Mouse (Mus musculus) heart, postnatal 0 days (tissue): ENCODE data around the gene Padi2. TPM values are rescaled to one million over a fixed set of nuclear protein-coding genes. Genes with fewer than 3 reads are reported as not detected.

ENCODE experiments used
- ATAC-seq: fragments of 200-750 bp; cut with Nextera tagmentation; 2 replicates; pipeline ENCODE4 v1.8.0; 2017; ENCODE audit warnings: low read depth, moderate number of reproducible peaks, moderate library complexity; ENCODE audit not compliant: insufficient read depth
- DNase-seq: peaks from one replicate; pipeline ENCODE4 v3.0.0-alpha.2; 2016; ENCODE audit warnings: low spot score
- H3K27ac ChIP-seq: fragments of 300-500 bp; sonication (generic); 2 replicates; pipeline ENCODE4 v1.5.1; 2014; ENCODE audit warnings: low read depth, mild to moderate bottlenecking
- H3K27me3 ChIP-seq: fragments of 300-500 bp; sonication (generic); 2 replicates; pipeline ENCODE4 v1.6.1; 2014; ENCODE audit warnings: low read length, mixed read lengths; ENCODE audit not compliant: control insufficient read depth, insufficient read depth
- H3K36me3 ChIP-seq: fragments of 300-500 bp; sonication (generic); replicated peaks from 2 replicates; pipeline ENCODE4 v1.6.1; 2014; ENCODE audit warnings: low read length, mixed read lengths; ENCODE audit not compliant: control insufficient read depth, insufficient read depth
- H3K4me1 ChIP-seq: fragments of 300-500 bp; sonication (generic); 2 replicates; pipeline ENCODE4 v1.6.1; 2014; ENCODE audit warnings: antibody characterized with exemption; ENCODE audit not compliant: control insufficient read depth, insufficient read depth
- H3K4me2 ChIP-seq: fragments of 300-500 bp; sonication (generic); 2 replicates; pipeline ENCODE4 v1.6.1; 2014; ENCODE audit warnings: low read depth, mild to moderate bottlenecking, low read length, moderate library complexity
- H3K4me3 ChIP-seq: fragments of 300-500 bp; sonication (generic); 2 replicates; pipeline ENCODE4 v1.5.1; 2014; ENCODE audit warnings: low read depth, low read length
- H3K9ac ChIP-seq: fragments of 300-500 bp; sonication (generic); replicated peaks from 2 replicates; pipeline ENCODE4 v1.6.1; 2014; ENCODE audit warnings: low read depth, low read length, mixed read lengths
- H3K9me3 ChIP-seq: fragments of 300-500 bp; sonication (generic); replicated peaks from 2 replicates; pipeline ENCODE4 v1.6.1; 2016; ENCODE audit warnings: low read length; ENCODE audit not compliant: control insufficient read depth
- CTCF ChIP-seq: IDR thresholded peaks from 2 replicates; pipeline ENCODE4 v1.5.1; 2016; ENCODE audit warnings: antibody characterized with exemption, control low read depth, low read depth
- EP300 ChIP-seq: IDR thresholded peaks from 2 replicates; pipeline ENCODE4 v1.6.1; 2016; ENCODE audit warnings: antibody characterized with exemption, low read depth
- WGBS: fragments of 180-500 bp; shearing (Covaris S2); extraction: QIAGEN DNeasy Blood & Tissue Kit; methylation state at CpG from one replicate; pipeline ENCODE4 v1.1.7; 2014; 5-methylcytosine and 5-hydroxymethylcytosine counted together
- polyA plus RNA-seq: library from polyadenylated mRNA; unstranded; fragments of >200 nt; fragmentation: Nextera tagmentation; extraction: Ambion mirVana; gene quantifications from 2 replicates; pipeline ENCODE4 v1.2.1, GENCODE M21; 2015
- total RNA-seq: library from RNA; depleted of rRNA; stranded (reverse); fragments of >200 nt; gene quantifications from 2 replicates; pipeline ENCODE4 v1.2.3, GENCODE M21; 2014; ENCODE audit warnings: low replicate concordance

Gene Padi2
- total and polyA plus RNA-seq, 2 experiments from 2014 or later, result 0.31 to 0.44 TPM

GRCm38 (mm10) chr4:140916296-140916695 lies 10.2 kb downstream of the Padi2 start:
- WGBS, result 83% methylated on average over 5 of the region's 5 CpGs
- DNase-seq (no peak), ATAC-seq (no peak)
- H3K27me3 ChIP-seq, result no peaks in the 10 kb centered on the region
- no peaks in the 10 kb centered on the region for H3K4me1 ChIP-seq
- no peak for TF ChIP-seq EP300
- TF ChIP-seq CTCF, result no peak
- H3K4me3 ChIP-seq, result no peak overlapping the region
- no peak overlapping the region for H3K9ac ChIP-seq
- no peak overlapping the region for H3K27ac ChIP-seq
- no peaks in the 10 kb centered on the region for H3K9me3 ChIP-seq
- no peaks in the 10 kb centered on the region for H3K36me3 ChIP-seq
- H3K4me2 ChIP-seq, result no peak overlapping the region

- Histone ChIP-seq H3K27me3 (no peaks in the 10 kb centered on the region), H3K4me1 (no peaks in the 10 kb centered on the region), H3K9ac (no peak overlapping the region), H3K27ac (no peak overlapping the region), H3K4me3 (no peak overlapping the region), H3K9me3 (no peaks in the 10 kb centered on the region), H3K36me3 (no peaks in the 10 kb centered on the region), H3K4me2 (no peak overlapping the region)
- no peak for ATAC-seq
- 81% methylated on average over 9 of the region's 9 CpGs for WGBS
- TF ChIP-seq EP300, result no peak
- TF ChIP-seq CTCF, result no peak
- DNase-seq, result no peak
Measured at GRCm38 (mm10) chr4:140917451-140917850, 11.3 kb downstream of the Padi2 start.

GRCm38 (mm10) chr4:140919974-140920836 lies 14.1 kb downstream of the Padi2 start:
- H3K36me3 ChIP-seq, result no peaks in the 10 kb centered on the region
- no peaks in the 10 kb centered on the region for H3K27me3 ChIP-seq
- 0 out of 2 replicates have a peak, but pooled peaks cover 3% of the 10 kb centered on the region for H3K4me1 ChIP-seq
- no peak for ATAC-seq
- no peaks in the 10 kb centered on the region for H3K9me3 ChIP-seq
- H3K4me3 ChIP-seq, result no peak overlapping the region
- WGBS, result 55% methylated on average over 11 of the region's 11 CpGs
- no peak overlapping the region for H3K9ac ChIP-seq
- no peak overlapping the region for H3K27ac ChIP-seq
- DNase-seq, result no peak
- TF ChIP-seq CTCF (no peak), EP300 (no peak)
- H3K4me2 ChIP-seq, result no peak overlapping the region

GRCm38 (mm10) chr4:140922508-140922907 lies 16.4 kb downstream of the Padi2 start:
- ATAC-seq, result no peak
- Histone ChIP-seq H3K4me2 (no peak overlapping the region), H3K9ac (no peak overlapping the region), H3K27me3 (no peaks in the 10 kb centered on the region), H3K27ac (no peak overlapping the region), H3K9me3 (no peaks in the 10 kb centered on the region), H3K4me3 (no peak overlapping the region), H3K36me3 (no peaks in the 10 kb centered on the region), H3K4me1 (peaks cover 21% of the 10 kb centered on the region)
- DNase-seq, result no peak
- WGBS, result 76% methylated on average over 5 of the region's 5 CpGs
- TF ChIP-seq CTCF, result no peak
- TF ChIP-seq EP300, result no peak

DNA sequence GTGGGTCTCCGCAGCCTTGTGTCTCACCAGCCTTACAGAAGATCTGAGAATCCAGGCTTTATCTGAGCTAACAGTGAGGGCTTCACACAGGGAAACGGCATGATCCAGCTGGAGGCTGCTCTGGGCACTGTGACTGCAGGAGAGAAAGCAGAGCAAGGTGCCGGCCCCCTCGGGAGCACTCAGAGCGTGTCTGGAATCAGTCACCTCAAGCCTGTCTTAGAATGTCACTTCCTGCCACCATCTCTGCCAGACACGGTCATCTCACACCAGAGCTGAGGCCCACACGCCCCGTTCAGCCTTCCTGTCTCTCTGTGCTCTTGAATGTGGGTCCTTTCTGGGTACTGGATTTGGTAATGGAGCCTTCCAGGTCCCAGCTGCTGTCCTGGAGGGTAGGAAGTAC lies 19.5 kb downstream of the Padi2 start:
- 16% methylated on average over 8 of the region's 8 CpGs for WGBS
- no peaks in the 10 kb centered on the region for H3K36me3 ChIP-seq
- TF ChIP-seq CTCF, result no peak
- no peak for TF ChIP-seq EP300
- peak; percentile 28; the same call in 1 of the 2 replicates for ATAC-seq
- H3K9me3 ChIP-seq, result no peaks in the 10 kb centered on the region
- H3K4me2 ChIP-seq, result no peak overlapping the region
- H3K27ac ChIP-seq, result no peak overlapping the region; the same call in 1 of the 2 replicates
- H3K4me3 ChIP-seq, result no peak overlapping the region
- no peak for DNase-seq
- no peaks in the 10 kb centered on the region for H3K27me3 ChIP-seq
- peaks cover 21% of the 10 kb centered on the region for H3K4me1 ChIP-seq
- no peak overlapping the region for H3K9ac ChIP-seq

DNA sequence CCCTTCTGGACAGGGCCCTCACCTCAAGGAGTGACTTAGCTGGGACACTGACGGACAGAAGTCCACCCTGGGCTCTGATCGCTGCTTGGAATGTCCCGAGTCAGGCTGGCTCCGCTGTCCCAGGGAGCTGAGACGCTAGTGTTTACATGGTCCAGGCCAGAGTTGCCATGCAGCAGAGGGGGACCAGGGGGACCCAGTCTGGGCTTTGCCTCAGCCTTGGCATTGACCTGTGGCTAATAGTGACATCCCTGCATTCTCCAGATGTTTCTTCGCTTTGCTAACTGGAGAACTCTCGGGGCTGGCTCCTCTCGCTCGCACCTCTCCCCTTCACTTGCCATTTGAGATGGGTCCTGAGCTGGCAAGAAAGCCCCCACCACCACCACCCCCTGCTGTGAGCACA lies 22.2 kb downstream of the Padi2 start:
- TF ChIP-seq CTCF (no peak), EP300 (no peak)
- Histone ChIP-seq H3K4me2 (no peak overlapping the region), H3K9me3 (no peaks in the 10 kb centered on the region), H3K4me1 (peaks cover 21% of the 10 kb centered on the region), H3K4me3 (no peak overlapping the region), H3K27me3 (no peaks in the 10 kb centered on the region), H3K36me3 (no peaks in the 10 kb centered on the region), H3K9ac (no peak overlapping the region), H3K27ac (no peak overlapping the region)
- ATAC-seq, result no peak
- WGBS, result 62% methylated on average over 9 of the region's 9 CpGs
- DNase-seq, result no peak
